Mouse (Mus musculus): Measurements from ENCODE around the gene Zfp597.

Gene Zfp597

GRCm38 (mm10) chr16:3884201-3885064 is at the start of gene Zfp597, which contains the start of gene Gm20695:
TSS of gene Zfp597 (minus strand) at chr16:3884561.
TSS of gene Gm20695 (plus strand) at chr16:3884648.
- peak; percentile 73 to 85 for DNase-seq (ENCODE audit: low read depth in 1 of 2, low spot score in 2 of 2)

- DNase-seq (ENCODE audit: low read depth in 1 of 2, low spot score in 2 of 2), result no peak
These were observed 49.7 kb upstream of the Zfp597 start for GRCm38 (mm10) chr16:3934091-3934490.

GRCm38 (mm10) chr16:3933536-3933935 is 49.2 kb upstream of the Zfp597 start:
- DNase-seq (ENCODE audit: low read depth in 1 of 2, low spot score in 2 of 2), result no peak

- DNase-seq (ENCODE audit: low read depth in 1 of 2, low spot score in 2 of 2), result peak; percentile 31 to 32
These were observed 44.8 kb upstream of the Zfp597 start for GRCm38 (mm10) chr16:3929151-3929550.

GRCm38 (mm10) chr16:3928582-3928981 is 44.2 kb upstream of the Zfp597 start:
- DNase-seq (ENCODE audit: low read depth in 1 of 2, low spot score in 2 of 2), result no peak

GRCm38 (mm10) chr16:3923966-3924365 is 39.6 kb upstream of the Zfp597 start:
- no peak for DNase-seq (ENCODE audit: low read depth in 1 of 2, low spot score in 2 of 2)

- DNase-seq (ENCODE audit: low read depth in 1 of 2, low spot score in 2 of 2), result no peak
These were observed 39.2 kb upstream of the Zfp597 start for GRCm38 (mm10) chr16:3923515-3923914.

GRCm38 (mm10) chr16:3920756-3921155 is 36.4 kb upstream of the Zfp597 start:
- no peak for DNase-seq (ENCODE audit: low read depth in 1 of 2, low spot score in 2 of 2)

- DNase-seq (ENCODE audit: low read depth in 1 of 2, low spot score in 2 of 2), result no peak
These were observed 24.8 kb upstream of the Zfp597 start for GRCm38 (mm10) chr16:3909118-3909517.

GRCm38 (mm10) chr16:3908537-3909111 is 24.3 kb upstream of the Zfp597 start, which contains the start of the genes 1700037C18Rik and Cluap1:
TSS of gene 1700037C18Rik (minus strand) at chr16:3908689.
TSS of gene Cluap1 (plus strand) at chr16:3908801.
- peak; percentile 70 to 81 for DNase-seq (ENCODE audit: low read depth in 1 of 2, low spot score in 2 of 2)

- DNase-seq (ENCODE audit: low read depth in 1 of 2, low spot score in 2 of 2), result no peak
These were observed 23.1 kb upstream of the Zfp597 start for GRCm38 (mm10) chr16:3907471-3907870.

GRCm38 (mm10) chr16:3896553-3896952 is 12.2 kb upstream of the Zfp597 start:
- no peak for DNase-seq (ENCODE audit: low read depth in 1 of 2, low spot score in 2 of 2)

- DNase-seq (ENCODE audit: low read depth in 1 of 2, low spot score in 2 of 2), result no peak
These were observed 11.7 kb upstream of the Zfp597 start for GRCm38 (mm10) chr16:3896046-3896445.

- DNase-seq (ENCODE audit: low read depth in 1 of 2, low spot score in 2 of 2), result peak; percentile 57 to 59
These were observed 10.9 kb upstream of the Zfp597 start for GRCm38 (mm10) chr16:3895173-3895792.

- no peak for DNase-seq (ENCODE audit: low read depth in 1 of 2, low spot score in 2 of 2)
These were observed 9.4 kb upstream of the Zfp597 start for GRCm38 (mm10) chr16:3893739-3894138.

- DNase-seq (ENCODE audit: low read depth in 1 of 2, low spot score in 2 of 2), result no peak
These were observed 7.4 kb upstream of the Zfp597 start for GRCm38 (mm10) chr16:3891621-3892295.

GRCm38 (mm10) chr16:3885065-3885670 is 807 bp upstream of the Zfp597 start:
- no peak for DNase-seq (ENCODE audit: low read depth in 1 of 2, low spot score in 2 of 2)

GRCm38 (mm10) chr16:3876346-3876745 is 8.0 kb downstream of the Zfp597 start:
- DNase-seq (ENCODE audit: low read depth in 1 of 2, low spot score in 2 of 2), result no peak

- peak in 1 of 2 experiments; percentile 59 for DNase-seq (ENCODE audit: low read depth in 1 of 2, low spot score in 2 of 2)
These were observed 11.9 kb downstream of the Zfp597 start, which contains the start of gene Naa60 for GRCm38 (mm10) chr16:3872216-3873047. TSS of gene Naa60 (plus strand) at chr16:3872375.

GRCm38 (mm10) chr16:3871815-3872214 is 12.5 kb downstream of the Zfp597 start:
- no peak for DNase-seq (ENCODE audit: low read depth in 1 of 2, low spot score in 2 of 2)
